Mouse (Mus musculus): ENCODE measurements around the gene Scnn1g. TPM values are rescaled to one million over a fixed set of nuclear protein-coding genes. Genes with fewer than 3 reads are reported as not detected.

Scnn1g gene
- polyA plus RNA-seq, 1 experiment from 2014 or later: not detected

- no peaks in the 10 kb centered on the region for H3K27me3 ChIP-seq (ENCODE audit: low read depth, poor library complexity, severe bottlenecking)
- H3K4me1 ChIP-seq: no peaks in the 10 kb centered on the region
- no peak overlapping the region for H3K4me3 ChIP-seq
- no peak for DNase-seq (ENCODE audit: low spot score)
- no peaks in the 10 kb centered on the region for H3K9me3 ChIP-seq (replicated peaks)
- WGBS: 88% methylated on average over 8 of the region's 8 CpGs
- no peaks in the 10 kb centered on the region for H3K36me3 ChIP-seq
- no peak overlapping the region for H3K27ac ChIP-seq
These were observed 51.5 kb downstream of the Scnn1g start for GRCm38 (mm10) chr7:121785651-121786228.

GRCm38 (mm10) chr7:121797781-121798180 lies 63.5 kb downstream of the Scnn1g start:
- no peaks in the 10 kb centered on the region for H3K9me3 ChIP-seq (replicated peaks)
- no peaks in the 10 kb centered on the region for H3K27me3 ChIP-seq (ENCODE audit: low read depth, poor library complexity, severe bottlenecking)
- H3K4me1 ChIP-seq: no peaks in the 10 kb centered on the region
- DNase-seq (ENCODE audit: low spot score): no peak
- H3K36me3 ChIP-seq: no peaks in the 10 kb centered on the region
- WGBS: 84% methylated on average over 9 of the region's 9 CpGs
- no peak overlapping the region for H3K27ac ChIP-seq
- H3K4me3 ChIP-seq: no peak overlapping the region

- Histone ChIP-seq H3K27ac (no peak overlapping the region), H3K4me3 (no peak overlapping the region), H3K9me3 (replicated peaks) (no peaks in the 10 kb centered on the region), H3K4me1 (no peaks in the 10 kb centered on the region), H3K36me3 (no peaks in the 10 kb centered on the region), H3K27me3 (ENCODE audit: low read depth, poor library complexity, severe bottlenecking) (no peaks in the 10 kb centered on the region)
- WGBS: 80% methylated on average over 2 of the region's 2 CpGs
- DNase-seq (ENCODE audit: low spot score): no peak
These were observed 68.2 kb downstream of the Scnn1g start for GRCm38 (mm10) chr7:121802471-121802870.

GRCm38 (mm10) chr7:121803011-121803410 lies 68.7 kb downstream of the Scnn1g start:
- DNase-seq (ENCODE audit: low spot score): no peak
- Histone ChIP-seq H3K27ac (no peak overlapping the region), H3K27me3 (ENCODE audit: low read depth, poor library complexity, severe bottlenecking) (no peaks in the 10 kb centered on the region), H3K36me3 (no peaks in the 10 kb centered on the region), H3K9me3 (replicated peaks) (no peaks in the 10 kb centered on the region), H3K4me1 (no peaks in the 10 kb centered on the region), H3K4me3 (no peak overlapping the region)
- 89% methylated on average over 4 of the region's 4 CpGs for WGBS

GRCm38 (mm10) chr7:121805811-121806496 lies 71.7 kb downstream of the Scnn1g start:
- DNase-seq (ENCODE audit: low spot score): no peak
- Histone ChIP-seq H3K36me3 (no peaks in the 10 kb centered on the region), H3K27me3 (ENCODE audit: low read depth, poor library complexity, severe bottlenecking) (no peaks in the 10 kb centered on the region), H3K9me3 (replicated peaks) (no peaks in the 10 kb centered on the region), H3K4me1 (no peaks in the 10 kb centered on the region), H3K27ac (no peak overlapping the region), H3K4me3 (no peak overlapping the region)
- WGBS: 89% methylated on average over 3 of the region's 3 CpGs

- no peak for DNase-seq (ENCODE audit: low spot score)
- no peak overlapping the region for H3K27ac ChIP-seq
- no peaks in the 10 kb centered on the region for H3K36me3 ChIP-seq
- WGBS: 83% methylated on average over 15 of the region's 15 CpGs
- no peaks in the 10 kb centered on the region for H3K4me1 ChIP-seq
- no peaks in the 10 kb centered on the region for H3K9me3 ChIP-seq (replicated peaks)
- no peaks in the 10 kb centered on the region for H3K27me3 ChIP-seq (ENCODE audit: low read depth, poor library complexity, severe bottlenecking)
- H3K4me3 ChIP-seq: no peak overlapping the region
These were observed 73.7 kb downstream of the Scnn1g start for GRCm38 (mm10) chr7:121807726-121808580.

Other genes starting within 250 kb of the Scnn1g start
- gene Usp31, start 27.2 kb upstream of the Scnn1g start, polyA plus RNA-seq (2016; fragmentation: Nextera tagmentation; extraction: Ambion mirVana): 1.6 and 2.3 TPM in 2 replicates
- not detected in 2 replicates for gene Scnn1b, start 130.6 kb downstream of the Scnn1g start, polyA plus RNA-seq (2016; fragmentation: Nextera tagmentation; extraction: Ambion mirVana)
- 22.8 and 24.8 TPM in 2 replicates for gene Cog7, start 247.2 kb downstream of the Scnn1g start, polyA plus RNA-seq (2016; fragmentation: Nextera tagmentation; extraction: Ambion mirVana)